11 mouse cellular contexts compared by ENCODE assay signal in genomic region chr2:33033281-33033680, GRCm38 (mm10). TPM values are rescaled to one million over a fixed set of nuclear protein-coding genes. Genes with fewer than 3 reads are reported as not detected.
A peak's percentile ranks its signal among the peaks of the same experiment; 100 is the strongest.
DNase-seq lines count a peak whose midpoint lies in the region; ATAC-seq and TF ChIP-seq lines count a peak whose summit lies in the region.
"Had no signal": no experiment of that assay in that cellular context is flagged by ENCODE, and none has a peak within 500 bp of the region (broad histone marks: within the 10 kb centered on the region; RNA-seq: fewer than 3 reads in every experiment).

No protein-coding gene starts in this region.

- H3K4me2 ChIP-seq in hindbrain, postnatal 0 days (ENCODE audit: low read depth, low read length) = no peak overlapping the region
- no peak overlapping the region for H3K4me2 ChIP-seq in hindbrain, embryonic 12.5 days (replicated peaks)
- H3K4me2 ChIP-seq in intestine, postnatal 0 days (replicated peaks; ENCODE audit: low read depth) = no peak overlapping the region
- H3K4me2 ChIP-seq: hindbrain, embryonic 13.5 days; limb, embryonic 15.5 days had no signal

- no peak overlapping the region for H3K9ac ChIP-seq in hindbrain, postnatal 0 days (replicated peaks; ENCODE audit: low read length)
- H3K9ac ChIP-seq in hindbrain, embryonic 12.5 days = no peak overlapping the region
- H3K9ac ChIP-seq in intestine, postnatal 0 days (ENCODE audit: low read depth, low read length) = no peak overlapping the region
- H3K9ac ChIP-seq: hindbrain, embryonic 13.5 days; limb, embryonic 15.5 days had no signal

- no peaks in the 10 kb centered on the region for H3K27me3 ChIP-seq in hindbrain, postnatal 0 days (ENCODE audit: insufficient read depth, low read length)
- H3K27me3 ChIP-seq in hindbrain, embryonic 12.5 days = no peaks in the 10 kb centered on the region
- no peaks in the 10 kb centered on the region for H3K27me3 ChIP-seq in intestine, postnatal 0 days (replicated peaks; ENCODE audit: control insufficient read depth, insufficient read depth, low read length)
- H3K27me3 ChIP-seq: hindbrain, embryonic 13.5 days; limb, embryonic 15.5 days had no signal

- peak; percentile 64 for DNase-seq in hindbrain, postnatal 0 days (ENCODE audit: low spot score)
- peak; percentile 79 to 86 for DNase-seq in cerebellum, postnatal 10 days
- peak; percentile 81 for DNase-seq in layer of hippocampus, adult 9-11 months
- peak; percentile 78 for DNase-seq in right cerebral cortex, postnatal 14 days
- no peak for DNase-seq in B cell, adult 2 months
- no peak for DNase-seq in Muller cell, postnatal 12 days (ENCODE audit: inconsistent ontology term)

- H3K36me3 ChIP-seq in hindbrain, postnatal 0 days (ENCODE audit: insufficient read depth, low read length) = no peaks in the 10 kb centered on the region; the same call in 1 of the 2 replicates
- no peaks in the 10 kb centered on the region for H3K36me3 ChIP-seq in hindbrain, embryonic 12.5 days
- H3K36me3 ChIP-seq in intestine, postnatal 0 days (ENCODE audit: control insufficient read depth, insufficient read depth) = no peaks in the 10 kb centered on the region
- H3K36me3 ChIP-seq: limb, embryonic 15.5 days had no signal

- no peak overlapping the region for H3K27ac ChIP-seq in hindbrain, postnatal 0 days
- no peak overlapping the region for H3K27ac ChIP-seq in hindbrain, embryonic 12.5 days
- H3K27ac ChIP-seq in intestine, postnatal 0 days (ENCODE audit: low read depth, low read length) = no peak overlapping the region
- H3K27ac ChIP-seq: hindbrain, embryonic 13.5 days; limb, embryonic 15.5 days had no signal

- no peak for TF ChIP-seq CTCF in hindbrain, postnatal 0 days (IDR thresholded peaks at IDR 0.05; ENCODE audit: low read depth)
- no peak for TF ChIP-seq CTCF in intestine, postnatal 0 days (IDR thresholded peaks at IDR 0.05; ENCODE audit: low read depth)

- WGBS in hindbrain, postnatal 0 days = 64% methylated on average over 7 of the region's 7 CpGs
- WGBS in hindbrain, embryonic 12.5 days = 90% methylated on average over 7 of the region's 7 CpGs
- WGBS in intestine, postnatal 0 days = 94% methylated on average over 7 of the region's 7 CpGs

- H3K4me3 ChIP-seq in hindbrain, postnatal 0 days (ENCODE audit: low read length) = no peak overlapping the region
- H3K4me3 ChIP-seq in hindbrain, embryonic 12.5 days = no peak overlapping the region
- no peak overlapping the region for H3K4me3 ChIP-seq in intestine, postnatal 0 days (ENCODE audit: low read depth, low read length)
- H3K4me3 ChIP-seq: hindbrain, embryonic 13.5 days; limb, embryonic 15.5 days had no signal

- H3K9me3 ChIP-seq in hindbrain, postnatal 0 days (ENCODE audit: low read length) = no peaks in the 10 kb centered on the region
- no peaks in the 10 kb centered on the region for H3K9me3 ChIP-seq in hindbrain, embryonic 12.5 days (replicated peaks)
- H3K9me3 ChIP-seq in intestine, postnatal 0 days (ENCODE audit: control insufficient read depth) = no peaks in the 10 kb centered on the region
- H3K9me3 ChIP-seq: hindbrain, embryonic 13.5 days; limb, embryonic 15.5 days had no signal

- 0 out of 2 replicates have a peak, but pooled peaks cover 3% of the 10 kb centered on the region for H3K4me1 ChIP-seq in hindbrain, postnatal 0 days (ENCODE audit: insufficient read depth, low read length)
- H3K4me1 ChIP-seq in hindbrain, embryonic 12.5 days = no peaks in the 10 kb centered on the region
- H3K4me1 ChIP-seq in intestine, postnatal 0 days (replicated peaks; ENCODE audit: control insufficient read depth, insufficient read depth, low read length) = no peaks in the 10 kb centered on the region
- H3K4me1 ChIP-seq: limb, embryonic 15.5 days had no signal

- no peak for ATAC-seq in hindbrain, postnatal 0 days
- no peak for ATAC-seq in hindbrain, embryonic 12.5 days (ENCODE audit: low FRiP score)
- ATAC-seq in intestine, postnatal 0 days = no peak
- ATAC-seq: midbrain, embryonic 16.5 days had no signal

RNA-seq across cellular contexts. Expression of gene Slc2a8, which starts 51.4 kb away (rescaled TPM):
- total RNA-seq in hindbrain, postnatal 0 days (2014; rRNA removed) = 38.2 and 41.2 TPM in 2 replicates
- polyA plus RNA-seq in hindbrain, postnatal 0 days (2015; fragmentation: Nextera tagmentation; extraction: Ambion mirVana) = 32.6 and 33.4 TPM in 2 replicates
- 22.4 and 23.9 TPM in 2 replicates for polyA plus RNA-seq in hindbrain, embryonic 12.5 days (2016; fragmentation: Nextera tagmentation; extraction: Ambion mirVana)
- polyA plus RNA-seq in intestine, postnatal 0 days (2015; fragmentation: Nextera tagmentation; extraction: Ambion mirVana) = 48.7 and 50.2 TPM in 2 replicates

Comparison
In these comparisons a context has a peak if more than half of its experiments do, and no peak if none do; other contexts are left out.
1. DNase-seq: peak in hindbrain, postnatal 0 days (single experiment), cerebellum, postnatal 10 days (2 of 2), layer of hippocampus, adult 9-11 months (single experiment) and right cerebral cortex, postnatal 14 days (single experiment); none in B cell, adult 2 months (0 of 2) and Muller cell, postnatal 12 days (single experiment).